Mouse (Mus musculus): ENCODE results near the gene Clcf1.
A peak's percentile ranks its signal among the peaks of the same experiment; 100 is the strongest.
"Not testable (repeated sequence)": the region's sequence is repeated elsewhere in the genome, so short reads cannot be mapped to it uniquely, and the experiment has no call there.

Gene Clcf1

DNA sequence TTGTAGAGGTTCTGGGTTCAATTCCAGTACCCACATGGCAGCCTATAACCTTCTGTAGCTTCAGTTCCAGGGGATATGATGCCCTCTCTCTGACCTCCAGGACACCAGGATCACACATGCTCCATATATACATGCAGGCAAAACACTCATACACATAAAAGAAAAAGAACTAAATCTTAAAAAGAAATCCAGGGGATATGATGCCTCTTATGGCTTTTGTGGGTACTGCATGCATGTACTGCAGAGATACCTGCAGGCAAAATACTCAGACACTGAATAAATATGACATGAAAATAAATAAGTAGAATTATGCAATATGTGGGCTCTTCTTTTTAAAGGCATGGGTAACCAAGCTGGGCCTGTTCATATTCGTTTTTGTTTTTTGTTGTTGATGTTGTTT is 33.0 kb downstream of the Clcf1 start:
- DNase-seq (ENCODE audit: low spot score in 2 of 2): no peak

DNA sequence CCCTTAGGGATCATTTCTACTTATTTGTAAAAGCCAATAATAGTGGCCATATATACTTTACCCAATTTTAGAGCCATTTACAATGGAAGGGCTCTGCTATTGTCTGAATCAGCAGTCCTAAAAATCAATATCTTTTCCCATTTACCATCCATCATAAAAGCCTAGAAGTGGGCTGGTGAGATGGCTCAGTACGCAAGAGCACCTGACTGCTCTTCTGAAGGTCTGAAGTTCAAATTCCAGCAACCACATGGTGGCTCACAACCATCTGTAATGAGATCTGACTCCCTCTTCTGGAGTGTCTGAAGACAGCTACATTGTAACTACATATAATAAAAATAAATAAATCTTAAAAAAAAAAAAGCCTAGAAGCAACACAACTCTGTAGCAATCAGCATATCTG is 34.6 kb downstream of the Clcf1 start:
- not testable (repeated sequence) for DNase-seq (ENCODE audit: low spot score in 2 of 2)

DNA sequence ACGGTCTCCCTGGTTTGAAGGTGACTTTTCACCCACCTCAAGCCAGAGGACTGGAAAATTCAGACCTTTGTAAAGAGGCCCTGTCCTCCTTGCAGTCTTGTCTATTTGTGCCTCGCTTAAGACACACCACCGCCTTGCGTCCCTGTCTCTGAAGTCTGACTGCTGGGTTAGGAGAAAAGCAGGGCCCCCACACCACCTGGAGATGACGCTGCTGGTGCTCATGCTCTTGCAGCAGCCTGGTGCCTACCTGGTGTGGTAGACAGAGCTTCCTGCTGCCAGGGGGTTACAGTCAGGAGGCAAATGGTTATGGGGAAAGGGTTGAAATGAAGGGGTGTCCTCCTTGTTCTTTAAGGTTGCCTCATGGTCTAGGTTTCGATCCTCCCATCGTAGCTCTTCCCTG is 40.2 kb downstream of the Clcf1 start:
- no peak for DNase-seq (ENCODE audit: low spot score in 2 of 2)

DNA sequence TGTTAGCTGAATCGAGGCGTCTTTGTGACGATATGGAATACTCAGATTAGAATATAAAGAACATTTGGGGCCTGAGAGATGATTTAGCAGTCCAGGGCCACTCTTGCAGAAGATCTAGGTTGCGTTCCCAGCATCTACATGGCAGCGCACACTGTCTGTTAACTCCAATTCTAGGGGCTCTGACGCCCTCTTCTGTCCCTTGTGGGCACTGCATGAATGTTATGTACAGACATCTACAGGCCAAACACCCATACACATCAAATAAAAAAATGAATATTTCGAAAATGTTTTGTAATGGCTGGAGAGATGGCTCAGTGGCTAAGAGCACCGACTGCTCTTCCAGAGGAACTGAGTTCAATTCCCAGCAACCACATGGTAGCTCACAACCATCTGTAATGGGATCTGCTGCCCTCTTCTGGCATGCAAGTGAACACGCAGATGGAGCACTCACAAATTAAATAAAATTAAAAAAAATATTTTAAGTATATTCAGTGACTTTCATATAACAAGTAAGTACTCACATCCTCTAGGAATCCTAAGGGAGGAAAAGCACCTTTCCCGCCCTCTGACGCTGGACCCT is 41.6 kb downstream of the Clcf1 start:
- no peak for DNase-seq (ENCODE audit: low spot score in 2 of 2)

DNA sequence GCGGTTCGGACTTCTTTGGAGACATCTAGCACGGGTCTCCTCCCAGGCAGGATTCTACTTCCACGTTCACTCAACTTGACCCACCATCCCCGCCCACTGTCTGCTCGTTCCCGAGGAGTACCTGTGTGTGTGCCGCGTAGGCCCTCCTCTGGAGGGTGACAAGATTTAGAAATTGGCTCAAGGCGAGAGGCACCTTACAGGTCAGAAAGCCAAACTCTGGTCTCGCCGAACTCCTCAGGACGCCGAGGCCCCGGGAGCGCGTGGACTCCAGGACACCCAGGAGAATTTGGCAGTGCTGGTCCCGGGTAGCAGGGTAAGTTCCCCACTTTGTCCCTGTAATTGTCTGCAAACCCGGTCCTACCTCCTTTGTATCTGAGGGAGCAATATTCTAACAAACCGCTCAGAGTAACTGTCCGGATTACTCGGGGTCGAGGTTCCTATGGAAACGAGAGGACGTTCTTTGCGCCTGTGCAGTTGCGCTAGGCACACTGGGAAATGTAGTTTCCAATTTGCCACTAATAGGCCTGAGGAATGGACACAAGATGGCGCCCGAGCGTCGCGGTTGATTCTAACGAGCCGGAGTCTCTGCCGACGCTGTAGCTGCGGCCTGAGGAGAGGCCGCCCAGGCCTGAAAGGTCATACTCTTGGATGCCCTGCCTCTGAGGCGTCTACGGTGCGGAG is 43.3 kb downstream of the Clcf1 start:
- DNase-seq (ENCODE audit: low spot score in 2 of 2): peak; percentile 95 to 96

DNA sequence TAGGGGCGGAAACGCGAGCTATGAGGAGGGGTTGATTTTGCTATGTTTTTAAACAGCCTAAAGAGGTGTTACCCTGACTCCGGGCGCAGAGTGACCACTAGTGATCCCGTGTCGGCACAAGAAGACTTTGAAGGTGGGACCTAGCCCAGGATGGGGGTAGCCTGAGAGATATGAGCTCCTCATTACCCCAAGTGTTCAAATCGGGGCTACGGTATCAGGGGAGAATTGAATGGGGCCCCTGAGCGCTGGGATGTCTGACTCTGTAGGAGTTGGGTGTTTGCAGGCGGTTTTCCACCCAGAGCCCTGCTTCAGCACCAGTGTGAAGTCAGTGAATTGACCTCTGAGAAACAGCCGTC is 43.8 kb downstream of the Clcf1 start:
- no peak for DNase-seq (ENCODE audit: low spot score in 2 of 2)

DNA sequence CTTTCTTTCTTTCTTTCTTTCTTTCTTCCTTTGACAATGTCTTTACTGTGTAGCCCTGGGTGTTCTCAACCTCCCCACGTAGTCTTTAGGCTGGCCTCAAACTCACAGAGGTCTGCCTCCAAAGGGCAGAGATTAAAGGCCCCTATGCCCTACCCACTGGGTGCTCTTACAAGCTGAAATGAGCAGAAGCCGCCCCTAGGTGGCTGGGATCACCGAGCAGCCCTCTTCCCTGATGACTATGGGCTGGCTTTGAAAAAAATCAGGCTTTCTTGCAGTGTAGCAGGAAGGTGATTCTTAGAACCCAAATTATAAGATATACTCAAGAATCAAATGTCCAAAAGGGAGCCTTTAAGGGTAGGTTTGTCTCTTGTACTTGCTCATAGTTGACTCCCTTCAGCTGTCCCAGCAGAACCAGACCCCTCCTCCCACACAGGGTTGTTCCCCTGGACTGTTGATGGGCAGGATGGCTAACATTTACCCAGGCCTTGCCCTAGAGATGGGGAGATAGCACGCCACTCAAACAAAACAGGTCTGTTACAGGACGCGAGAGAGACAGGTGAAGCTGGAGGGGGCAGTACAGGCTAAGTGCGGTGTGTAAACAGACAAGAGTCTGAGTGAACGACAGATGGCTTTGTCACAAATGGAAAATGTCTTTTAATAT is 47.1 kb downstream of the Clcf1 start:
- DNase-seq (ENCODE audit: low spot score in 2 of 2): no peak

DNA sequence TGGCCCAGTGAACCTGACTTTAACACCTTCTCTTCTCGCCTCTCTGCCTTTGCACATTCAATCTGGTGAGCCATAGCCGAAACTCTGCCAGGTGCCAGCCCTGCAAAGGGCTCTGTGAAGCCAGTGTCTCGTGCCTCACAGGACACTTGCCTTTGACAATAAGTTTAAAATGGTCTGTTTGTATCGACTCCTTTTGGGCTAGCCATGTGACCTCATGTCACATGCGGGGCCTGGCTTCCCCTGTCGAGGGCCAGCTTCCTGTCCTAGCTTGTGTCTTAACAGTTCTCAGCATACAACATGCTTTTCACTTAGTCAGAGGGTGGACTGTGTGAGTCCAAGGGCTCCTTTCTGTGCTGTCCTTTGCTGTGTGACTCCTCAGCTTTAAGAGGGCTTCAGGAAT is 48.7 kb downstream of the Clcf1 start:
- no peak for DNase-seq (ENCODE audit: low spot score in 2 of 2)

DNA sequence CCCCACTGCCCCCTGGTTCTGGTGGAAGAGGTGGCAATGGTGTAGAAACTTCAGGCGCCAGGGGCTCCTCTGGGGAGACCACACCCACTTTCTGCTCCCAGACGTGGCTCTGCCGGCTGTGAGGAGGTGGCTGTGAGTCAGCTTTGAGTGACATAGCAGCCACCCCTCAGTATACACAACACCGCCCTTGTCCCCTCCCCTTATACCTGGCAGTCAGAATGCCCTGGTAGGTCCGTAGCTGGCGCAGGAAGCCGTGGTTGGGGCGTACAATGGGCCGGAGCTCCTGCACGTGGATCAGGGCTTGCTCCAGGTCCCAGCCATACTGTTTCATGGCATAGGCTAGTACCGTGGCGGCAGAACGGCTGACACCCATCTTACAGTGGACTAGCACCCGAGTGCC is 49.7 kb downstream of the Clcf1 start:
- peak in 1 of 2 experiments; percentile 31 for DNase-seq (ENCODE audit: low spot score in 2 of 2)

DNA sequence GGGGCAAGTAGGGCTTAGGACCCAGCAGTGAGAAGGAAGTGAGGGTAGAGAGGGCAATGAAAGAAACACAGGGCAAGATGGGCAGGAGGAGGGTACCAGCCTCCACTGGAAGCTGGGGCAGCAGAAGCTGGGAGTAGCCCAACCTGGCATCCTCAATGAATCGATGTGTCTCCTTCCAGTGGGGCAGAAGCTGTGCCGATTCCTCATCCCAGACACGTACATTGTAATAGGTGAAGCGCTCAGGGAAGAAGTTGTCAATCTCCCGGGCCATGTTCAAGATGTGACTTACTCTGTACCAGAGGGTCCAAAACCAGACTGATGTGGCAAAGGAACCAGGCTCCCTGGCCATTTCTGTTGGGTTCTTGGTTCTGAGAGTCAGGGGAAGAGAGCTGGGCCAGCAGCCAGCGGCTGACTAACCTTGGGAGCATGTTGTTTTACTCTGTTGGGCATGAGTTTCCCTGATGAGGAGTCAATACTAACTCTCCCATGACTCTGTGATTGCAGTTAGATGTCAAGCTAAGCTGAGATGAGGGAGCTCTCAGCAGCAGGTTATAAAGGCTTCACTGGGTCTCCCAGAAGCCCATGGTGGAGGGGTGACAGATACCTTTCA is 50.2 kb downstream of the Clcf1 start:
- no peak for DNase-seq (ENCODE audit: low spot score in 2 of 2)

DNA sequence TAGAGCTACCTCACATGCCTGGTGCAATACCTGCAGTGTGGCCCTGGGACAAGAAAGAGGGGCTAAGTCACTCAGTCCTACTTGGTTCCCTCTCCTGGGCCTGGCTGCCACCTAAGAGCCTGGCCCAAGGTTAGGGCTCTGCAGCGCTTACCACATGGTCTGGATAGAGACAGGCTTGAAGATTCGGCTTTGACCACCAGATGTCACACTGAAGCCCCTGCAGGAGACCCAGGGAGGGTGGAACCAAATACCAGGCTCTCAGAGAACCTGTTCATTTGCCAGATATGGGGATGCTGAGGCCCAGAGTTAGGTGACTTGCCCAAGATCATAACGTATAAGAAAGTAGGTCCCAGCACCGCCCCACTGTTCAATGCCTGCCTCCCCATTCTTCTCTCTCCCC is 51.9 kb downstream of the Clcf1 start:
- DNase-seq (ENCODE audit: low spot score in 2 of 2): no peak

DNA sequence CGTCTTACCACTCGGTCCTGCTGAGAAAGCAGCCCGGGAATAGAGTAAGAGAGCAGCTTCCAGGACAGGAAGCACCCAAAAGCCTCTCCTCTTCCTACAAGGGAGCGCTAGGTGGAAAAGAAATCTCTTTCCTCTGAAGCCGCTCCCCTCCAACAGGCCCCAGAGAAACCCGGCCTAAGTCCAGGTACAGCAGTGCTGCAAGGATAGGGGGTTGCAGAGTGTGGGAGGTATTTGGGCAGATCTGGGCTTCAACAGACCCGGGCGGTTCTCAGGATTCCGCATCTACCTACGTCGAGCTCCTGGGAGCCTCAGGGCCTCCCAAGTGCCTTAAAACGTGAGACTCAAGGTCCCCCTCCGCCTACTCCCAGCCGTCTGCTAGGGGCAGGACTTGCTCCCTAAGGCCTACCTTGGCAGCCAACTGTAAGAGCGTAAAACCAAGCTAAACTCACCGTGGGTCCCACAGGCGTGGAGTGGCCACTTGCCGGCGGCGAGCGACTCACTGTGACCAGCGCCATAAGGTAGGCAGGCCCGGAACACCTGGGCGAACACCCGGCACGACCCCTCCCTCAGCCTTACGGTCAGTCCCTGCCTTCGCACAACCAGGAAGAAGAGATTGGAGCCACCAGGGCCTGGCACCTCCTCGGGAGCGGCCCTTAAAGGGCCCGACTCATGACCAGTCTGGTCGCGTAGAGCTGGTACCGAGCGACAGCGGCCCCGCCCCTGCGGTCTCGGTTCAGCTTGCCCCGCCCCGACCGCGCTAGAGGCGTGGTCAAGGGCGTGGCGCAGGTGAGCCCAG is 54.7 kb downstream of the Clcf1 start, which contains the start of gene Ssh3:
TSS of gene Ssh3 (minus strand) at position 615 of the 796 bp plus-strand sequence.
- DNase-seq (ENCODE audit: low spot score in 2 of 2): peak; percentile 73 to 74

DNA sequence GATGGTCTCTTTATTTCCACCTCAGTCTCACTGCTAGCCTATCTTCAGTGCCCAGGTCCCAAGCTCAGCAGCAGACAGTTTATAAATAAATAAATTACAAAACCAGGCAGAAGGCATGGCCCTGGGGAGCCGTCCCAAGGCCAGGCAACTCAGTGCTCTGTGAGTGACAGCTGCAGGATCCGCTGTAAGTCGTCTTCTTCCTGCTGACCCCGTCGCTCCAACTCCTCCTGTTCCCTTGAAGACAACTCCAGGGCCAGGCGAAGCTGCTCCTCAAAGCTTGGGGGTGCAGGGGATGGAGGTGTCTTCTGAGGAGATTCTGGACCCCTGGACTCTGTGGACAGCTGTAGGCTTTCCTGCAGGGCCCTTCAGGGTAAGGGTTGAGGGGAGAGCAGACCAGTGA is 56.1 kb downstream of the Clcf1 start:
- no peak for DNase-seq (ENCODE audit: low spot score in 2 of 2)

DNA sequence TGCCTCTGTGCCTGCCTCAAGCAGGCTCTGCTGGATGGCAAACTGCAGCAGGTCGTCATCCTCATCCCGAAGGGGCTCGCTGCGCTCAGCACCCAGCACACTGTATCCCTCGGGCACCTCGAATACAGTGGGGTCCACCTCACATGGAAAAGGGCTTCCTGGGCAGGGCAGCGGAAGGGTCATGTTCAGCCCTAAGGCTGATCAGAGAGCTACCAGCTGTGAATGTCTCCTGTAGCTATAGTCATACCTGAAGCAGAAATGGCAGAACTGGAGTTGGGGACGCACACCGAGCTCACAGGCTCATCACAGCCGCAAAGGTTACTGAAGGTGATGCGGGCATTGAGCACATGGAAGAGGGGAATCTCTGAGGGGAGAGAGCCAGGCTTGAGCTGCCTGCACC is 56.9 kb downstream of the Clcf1 start:
- DNase-seq (ENCODE audit: low spot score in 2 of 2): no peak

Measured in right cerebral cortex, postnatal 10 days (tissue).